Mouse (Mus musculus) v-Abl transformed pro-B cells (cell line): ENCODE data around the gene Thada.

Experiments
- in situ Hi-C, 2 experiments: fragments of 400-800 bp; cut with MboI; formaldehyde crosslinking; loops; one replicate each; pipeline ENCODE4 v1.15.1; 2025; ENCODE audit not compliant: unreplicated experiment in 2 of 2

Thada gene

GRCm38 (mm10) chr17:84480464-84481355, 14.7 kb upstream of the Thada start:
- in situ Hi-C loops: loop anchor here (5.0 to 25.0 kb wide), 5 partner anchors 503 to 1443 kb away; no protein-coding TSS in a partner anchor

- in situ Hi-C loops: loop anchor here (25.0 kb wide), 2 partner anchors 1216 to 1441 kb away; no protein-coding TSS in a partner anchor
These were observed 12.3 kb upstream of the Thada start for GRCm38 (mm10) chr17:84478276-84478675.

- in situ Hi-C loops: loop anchor here (25.0 kb wide), 2 partner anchors 1215 to 1440 kb away; no protein-coding TSS in a partner anchor
These were observed 11.2 kb upstream of the Thada start for GRCm38 (mm10) chr17:84477176-84477575.

- in situ Hi-C loops: loop anchor here in 1 of 2 experiments (5.0 kb wide), 1 partner anchor 602 kb away; no protein-coding TSS in a partner anchor
These were observed 8.3 kb upstream of the Thada start for GRCm38 (mm10) chr17:84474312-84474711.

- in situ Hi-C loops: no loop called here
These were observed 31.0 kb downstream of the Thada start for GRCm38 (mm10) chr17:84435012-84435411.

- in situ Hi-C loops: no loop called here
These were observed 31.8 kb downstream of the Thada start for GRCm38 (mm10) chr17:84434233-84434632.

- in situ Hi-C loops: no loop called here
These were observed 34.0 kb downstream of the Thada start for GRCm38 (mm10) chr17:84431991-84432390.

- in situ Hi-C loops: no loop called here
These were observed 41.7 kb downstream of the Thada start for GRCm38 (mm10) chr17:84424258-84424657.

GRCm38 (mm10) chr17:84422916-84423315, 43.1 kb downstream of the Thada start:
- in situ Hi-C loops: no loop called here

- in situ Hi-C loops: no loop called here
These were observed 43.8 kb downstream of the Thada start for GRCm38 (mm10) chr17:84422001-84422785.

- in situ Hi-C loops: no loop called here
These were observed 45.0 kb downstream of the Thada start for GRCm38 (mm10) chr17:84421042-84421441.

- in situ Hi-C loops: no loop called here
These were observed 45.7 kb downstream of the Thada start for GRCm38 (mm10) chr17:84420276-84420639.

GRCm38 (mm10) chr17:84419326-84420275, 46.4 kb downstream of the Thada start:
- in situ Hi-C loops: no loop called here

- in situ Hi-C loops: no loop called here
These were observed 50.1 kb downstream of the Thada start for GRCm38 (mm10) chr17:84415936-84416335.

GRCm38 (mm10) chr17:84408731-84409130, 57.3 kb downstream of the Thada start:
- in situ Hi-C loops: no loop called here

- in situ Hi-C loops: no loop called here
These were observed 60.4 kb downstream of the Thada start for GRCm38 (mm10) chr17:84405616-84406015.

- in situ Hi-C loops: no loop called here
These were observed 64.2 kb downstream of the Thada start for GRCm38 (mm10) chr17:84401796-84402195.

- in situ Hi-C loops: no loop called here
These were observed 66.6 kb downstream of the Thada start for GRCm38 (mm10) chr17:84399431-84399830.

- in situ Hi-C loops: no loop called here
These were observed 76.0 kb downstream of the Thada start for GRCm38 (mm10) chr17:84390026-84390425.

GRCm38 (mm10) chr17:84386176-84386575, 79.8 kb downstream of the Thada start:
- in situ Hi-C loops: loop anchor here in 1 of 2 experiments (10.0 kb wide), 2 partner anchors 391 to 481 kb away; no protein-coding TSS in a partner anchor
